ENCODE assay signal across 8 mouse cellular contexts in the genomic region with DNA sequence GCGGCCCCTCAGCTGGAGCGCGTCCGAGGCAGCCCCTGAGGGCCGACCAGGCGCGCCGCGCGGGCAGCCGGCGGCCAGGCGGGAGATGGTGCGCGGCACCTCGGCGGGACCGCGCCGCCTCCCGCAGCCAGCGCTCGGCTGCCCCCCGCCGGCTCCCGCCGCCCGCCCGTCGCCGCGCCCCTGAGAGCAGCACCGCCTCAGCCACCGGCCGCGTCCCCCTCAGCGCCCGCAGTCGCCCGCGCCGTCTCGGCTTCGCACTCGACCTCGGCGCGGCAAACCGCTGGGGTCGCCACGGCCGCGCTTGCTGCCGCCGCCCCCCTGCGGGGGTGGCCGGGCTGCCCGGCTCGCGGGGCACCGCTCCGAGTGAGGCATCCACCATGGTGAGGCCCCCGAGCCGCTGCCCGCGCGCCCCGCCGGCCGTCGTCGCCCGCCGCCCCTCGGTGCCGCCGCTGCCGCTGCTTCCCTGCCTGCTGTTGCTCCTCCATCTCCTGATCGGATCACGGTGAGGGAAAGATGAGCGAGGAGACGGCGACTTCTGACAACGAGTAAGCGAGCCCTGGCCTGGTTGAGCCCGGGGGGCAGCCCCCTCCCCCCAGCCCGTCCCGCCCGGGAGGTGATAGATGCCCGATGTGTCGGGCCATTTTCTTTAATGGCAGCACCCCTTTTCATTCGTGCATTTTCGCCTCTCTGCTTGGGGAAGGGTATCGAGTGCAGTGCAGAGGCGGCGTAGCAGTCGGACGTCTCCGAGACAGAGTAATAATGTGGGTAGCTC. TPM values are rescaled to one million over a fixed set of nuclear protein-coding genes. Genes with fewer than 3 reads are reported as not detected.
DNase-seq lines count a peak whose midpoint lies in the region; ATAC-seq lines count a peak whose summit lies in the region.

A gene (plus strand): TSS at position 163 of the 772 bp plus-strand sequence.

- peak within 1 kb of the TSS; percentile 76 for H3K4me2 ChIP-seq in embryonic facial prominence, embryonic 14.5 days (ENCODE audit: low read depth, low read length)

- WGBS in embryonic facial prominence, embryonic 14.5 days: under 1% methylated on average over 18 of the region's 99 CpGs

- intact Hi-C loops in gastrocnemius, postnatal 14 days (cut with DNase I; ENCODE audit: low total_unique reads): loop anchor here (10.0 kb wide), 1 partner anchor 63 kb away; no protein-coding TSS in a partner anchor
- intact Hi-C loops in heart, postnatal 25 days (cut with DNase I): loop anchor here (2.0 kb wide), 2 partner anchors 59 to 147 kb away; no protein-coding TSS in a partner anchor

- peak within 1 kb of the TSS; percentile 94 for H3K4me3 ChIP-seq in embryonic facial prominence, embryonic 14.5 days (ENCODE audit: low read depth, low read length)

- H3K27me3 ChIP-seq in embryonic facial prominence, embryonic 14.5 days (replicated peaks; ENCODE audit: control insufficient read depth, insufficient read depth, low read length): no peaks in the 10 kb centered on the region

- peak within 1 kb of the TSS; percentile 99 for H3K9ac ChIP-seq in embryonic facial prominence, embryonic 14.5 days (ENCODE audit: low read depth, low read length)

- H3K4me1 ChIP-seq in embryonic facial prominence, embryonic 14.5 days (ENCODE audit: control insufficient read depth, insufficient read depth, low read length): peaks cover 17% of the 10 kb centered on the region

- ATAC-seq in embryonic facial prominence, embryonic 14.5 days (ENCODE audit: low read depth): peak; percentile 53

- no peak for DNase-seq in gastrocnemius, postnatal 14 days
- DNase-seq in gastrocnemius, postnatal 25 days: no peak
- no peak for DNase-seq in adrenal gland, adult 8-10 months
- peak; percentile 36 for DNase-seq in embryonic facial prominence, embryonic 14.5 days (ENCODE audit: low spot score)
- peak; percentile 12 for DNase-seq in heart, postnatal 25 days (ENCODE audit: low spot score)
- DNase-seq in layer of hippocampus, postnatal 10 days (ENCODE audit: low spot score in 2 of 2): peak; percentile 47 to 62
- peak; percentile 49 for DNase-seq in lung, postnatal 14 days
- peak; percentile 12 to 46 for DNase-seq in spleen, adult 18-20 months

- H3K36me3 ChIP-seq in embryonic facial prominence, embryonic 14.5 days (ENCODE audit: control insufficient read depth, insufficient read depth, low read length): no peaks in the 10 kb centered on the region

- peak within 1 kb of the TSS; percentile 100 for H3K27ac ChIP-seq in embryonic facial prominence, embryonic 14.5 days (replicated peaks; ENCODE audit: low read depth, low read length)

- H3K9me3 ChIP-seq in embryonic facial prominence, embryonic 14.5 days (ENCODE audit: control insufficient read depth, low read length): no peaks in the 10 kb centered on the region

RNA-seq across cellular contexts. Expression of the gene that starts here (rescaled TPM):
- 10 to 100 TPM; 12.5 to 16.1 TPM for total RNA-seq in gastrocnemius, postnatal 14 days (2021)
- total RNA-seq in gastrocnemius, postnatal 25 days (2021): 1 to 10 TPM; 8.3 to 9.0 TPM
- total RNA-seq in adrenal gland, adult 8-10 months (2022): 100 to 1,000 TPM in 3 of 4 experiments, 10 to 100 TPM in 1; 81.3 to 142 (median 124) TPM
- 26.6 and 27.5 TPM in 2 replicates for polyA plus RNA-seq in embryonic facial prominence, embryonic 14.5 days (2014; fragmentation: Nextera tagmentation; extraction: Ambion mirVana)
- 10 to 100 TPM; 17.1 to 17.6 TPM for total RNA-seq in heart, postnatal 25 days (2021)
- total RNA-seq in layer of hippocampus, postnatal 10 days (2021): 10 to 100 TPM; 67.5 to 72.2 TPM

Comparison
In these comparisons a context has a peak if more than half of its experiments do, and no peak if none do; other contexts are left out.
1. DNase-seq: peak in embryonic facial prominence, embryonic 14.5 days (single experiment), heart, postnatal 25 days (single experiment), layer of hippocampus, postnatal 10 days (2 of 2), lung, postnatal 14 days (single experiment) and spleen, adult 18-20 months (2 of 2); none in gastrocnemius, postnatal 14 days (single experiment), gastrocnemius, postnatal 25 days (single experiment) and adrenal gland, adult 8-10 months (single experiment).